Mouse (Mus musculus): ENCODE results near the gene Fam53a.

Fam53a gene

GRCm38 (mm10) chr5:33556277-33556995 lies 73.0 kb downstream of the Fam53a start:
- intact Hi-C loops (cut with DNase I) = no loop called here

All from adrenal gland (tissue).